ENCODE assay signal across 21 mouse cellular contexts in genomic region chr1:153043332-153043731, GRCm38 (mm10).
DNase-seq lines count a peak whose midpoint lies in the region; ATAC-seq lines count a peak whose summit lies in the region.
"Had no signal": no experiment of that assay in that cellular context is flagged by ENCODE, and none has a peak within 500 bp of the region (broad histone marks: within the 10 kb centered on the region; RNA-seq: fewer than 3 reads in every experiment).

No protein-coding gene starts in this region.

- no peaks in the 10 kb centered on the region for H3K36me3 ChIP-seq in hindbrain, embryonic 13.5 days
- H3K36me3 ChIP-seq in hindbrain, embryonic 10.5 days: no peaks in the 10 kb centered on the region
- H3K36me3 ChIP-seq in midbrain, embryonic 12.5 days: no peaks in the 10 kb centered on the region
- H3K36me3 ChIP-seq in midbrain, embryonic 16.5 days (ENCODE audit: control insufficient read depth, insufficient read depth, low read length): no peaks in the 10 kb centered on the region
- H3K36me3 ChIP-seq in neural tube, embryonic 13.5 days: 0 out of 2 replicates have a peak, but pooled peaks cover 2% of the 10 kb centered on the region
- H3K36me3 ChIP-seq: embryonic facial prominence, embryonic 10.5 days; heart, embryonic 10.5 days had no signal

- H3K9ac ChIP-seq in hindbrain, embryonic 13.5 days: no peak overlapping the region
- no peak overlapping the region for H3K9ac ChIP-seq in midbrain, embryonic 12.5 days (replicated peaks)
- no peak overlapping the region for H3K9ac ChIP-seq in midbrain, embryonic 16.5 days (ENCODE audit: low read depth, low read length)
- H3K9ac ChIP-seq in neural tube, embryonic 13.5 days: no peak overlapping the region
- H3K9ac ChIP-seq: forebrain, embryonic 13.5 days; forebrain, postnatal 0 days had no signal

- H3K4me1 ChIP-seq in hindbrain, embryonic 13.5 days (replicated peaks): peaks cover 53% of the 10 kb centered on the region
- peaks cover 57% of the 10 kb centered on the region for H3K4me1 ChIP-seq in hindbrain, embryonic 10.5 days (replicated peaks)
- H3K4me1 ChIP-seq in midbrain, embryonic 12.5 days: peaks cover 25% of the 10 kb centered on the region; the same call in 1 of the 2 replicates
- peaks cover 10% of the 10 kb centered on the region for H3K4me1 ChIP-seq in midbrain, embryonic 16.5 days (ENCODE audit: control insufficient read depth, insufficient read depth, low read length)
- peaks cover 56% of the 10 kb centered on the region for H3K4me1 ChIP-seq in neural tube, embryonic 13.5 days (replicated peaks)

- DNase-seq in hindbrain, embryonic 10.5 days (ENCODE audit: low spot score): no peak
- peak; percentile 42 for DNase-seq in MN1 (ENCODE audit: low spot score)
- DNase-seq in ovary, postnatal 14 days (ENCODE audit: low spot score): no peak
- DNase-seq: adrenal gland, postnatal 14 days; cerebellum, adult 9-11 months; forebrain, postnatal 0 days; gastrocnemius, adult 2 months; gastrocnemius, postnatal 36 days; heart, adult 18-20 months; heart, postnatal 10 days; heart, postnatal 4 days had no signal

- peak overlapping the region; percentile 41 for H3K27ac ChIP-seq in hindbrain, embryonic 13.5 days
- H3K27ac ChIP-seq in hindbrain, embryonic 10.5 days: no peak overlapping the region
- H3K27ac ChIP-seq in midbrain, embryonic 12.5 days (replicated peaks): no peak overlapping the region
- H3K27ac ChIP-seq in midbrain, embryonic 16.5 days (ENCODE audit: low read length): no peak overlapping the region
- H3K27ac ChIP-seq in neural tube, embryonic 13.5 days (replicated peaks): peak overlapping the region; percentile 43
- H3K27ac ChIP-seq: embryonic facial prominence, embryonic 10.5 days; forebrain, embryonic 13.5 days; heart, embryonic 10.5 days had no signal

- WGBS in hindbrain, embryonic 13.5 days: 52% methylated on average over 6 of the region's 6 CpGs
- WGBS in hindbrain, embryonic 10.5 days: 73% methylated on average over 6 of the region's 6 CpGs
- 30% methylated on average over 6 of the region's 6 CpGs for WGBS in midbrain, embryonic 12.5 days
- WGBS in midbrain, embryonic 16.5 days: 26% methylated on average over 6 of the region's 6 CpGs
- WGBS in neural tube, embryonic 13.5 days: 37% methylated on average over 6 of the region's 6 CpGs

- H3K9me3 ChIP-seq in hindbrain, embryonic 13.5 days: no peaks in the 10 kb centered on the region
- H3K9me3 ChIP-seq in hindbrain, embryonic 10.5 days: 0 out of 2 replicates have a peak, but pooled peaks cover 6% of the 10 kb centered on the region
- no peaks in the 10 kb centered on the region for H3K9me3 ChIP-seq in midbrain, embryonic 12.5 days
- no peaks in the 10 kb centered on the region for H3K9me3 ChIP-seq in midbrain, embryonic 16.5 days (replicated peaks; ENCODE audit: control insufficient read depth, low read length, poor library complexity, severe bottlenecking)
- no peaks in the 10 kb centered on the region for H3K9me3 ChIP-seq in neural tube, embryonic 13.5 days
- H3K9me3 ChIP-seq: embryonic facial prominence, embryonic 10.5 days; forebrain, embryonic 13.5 days; heart, embryonic 10.5 days had no signal

- no peak overlapping the region for H3K4me2 ChIP-seq in hindbrain, embryonic 13.5 days
- H3K4me2 ChIP-seq in midbrain, embryonic 12.5 days (replicated peaks): no peak overlapping the region
- H3K4me2 ChIP-seq in midbrain, embryonic 16.5 days (ENCODE audit: low read length): no peak overlapping the region
- no peak overlapping the region for H3K4me2 ChIP-seq in neural tube, embryonic 13.5 days
- H3K4me2 ChIP-seq: forebrain, embryonic 13.5 days had no signal

- H3K4me3 ChIP-seq in hindbrain, embryonic 13.5 days: no peak overlapping the region
- no peak overlapping the region for H3K4me3 ChIP-seq in hindbrain, embryonic 10.5 days
- no peak overlapping the region for H3K4me3 ChIP-seq in midbrain, embryonic 12.5 days
- H3K4me3 ChIP-seq in midbrain, embryonic 16.5 days (ENCODE audit: low read depth, low read length): no peak overlapping the region
- no peak overlapping the region for H3K4me3 ChIP-seq in neural tube, embryonic 13.5 days
- H3K4me3 ChIP-seq: embryonic facial prominence, embryonic 10.5 days; forebrain, embryonic 13.5 days; gastrocnemius, adult 2 months; heart, embryonic 10.5 days had no signal

- peaks cover 33% of the 10 kb centered on the region for H3K27me3 ChIP-seq in hindbrain, embryonic 13.5 days
- H3K27me3 ChIP-seq in hindbrain, embryonic 10.5 days (ENCODE audit: insufficient read depth, poor library complexity, severe bottlenecking): peaks cover 12% of the 10 kb centered on the region
- peaks cover 86% of the 10 kb centered on the region for H3K27me3 ChIP-seq in midbrain, embryonic 12.5 days
- no peaks in the 10 kb centered on the region for H3K27me3 ChIP-seq in midbrain, embryonic 16.5 days (ENCODE audit: control insufficient read depth, insufficient read depth, low read depth, low read length)
- H3K27me3 ChIP-seq in neural tube, embryonic 13.5 days: peaks cover 18% of the 10 kb centered on the region
- H3K27me3 ChIP-seq: Patski had no signal

- ATAC-seq in hindbrain, embryonic 13.5 days (ENCODE audit: low FRiP score): no peak
- peak; percentile 42; the same call in 1 of the 2 replicates for ATAC-seq in midbrain, embryonic 12.5 days (ENCODE audit: low FRiP score, low read depth)
- no peak for ATAC-seq in midbrain, embryonic 16.5 days
- no peak for ATAC-seq in neural tube, embryonic 13.5 days (ENCODE audit: low read depth)
- ATAC-seq: activated CD4-positive, CD25-positive, alpha-beta regulatory T cell, adult 4 months; forebrain, embryonic 13.5 days; forebrain, postnatal 0 days; inflammation-experienced regulatory T-cells, adult 6 months; Patski had no signal

Comparison
In these comparisons a context has a peak if more than half of its experiments do, and no peak if none do; other contexts are left out.
1. H3K27ac ChIP-seq: peak in hindbrain, embryonic 13.5 days (single experiment) and neural tube, embryonic 13.5 days (single experiment); none in hindbrain, embryonic 10.5 days (single experiment), midbrain, embryonic 12.5 days (single experiment) and midbrain, embryonic 16.5 days (single experiment).